Mouse (Mus musculus) heart, postnatal 0 days (tissue): ENCODE results near the gene Pfn3.

Source experiments
- CTCF ChIP-seq: IDR thresholded peaks from 2 replicates; pipeline ENCODE4 v1.5.1; 2016; ENCODE audit warnings: antibody characterized with exemption, control low read depth, low read depth
- EP300 ChIP-seq: IDR thresholded peaks from 2 replicates; pipeline ENCODE4 v1.6.1; 2016; ENCODE audit warnings: antibody characterized with exemption, low read depth

- no peak for TF ChIP-seq CTCF
- TF ChIP-seq EP300 = no peak
Measured at GRCm38 (mm10) chr13:55431889-55432685, 17.1 kb upstream of the Pfn3 start.
